Mouse (Mus musculus) v-Abl transformed pro-B cells (cell line): Measurements from ENCODE around the gene Tff2.

Source experiments
- in situ Hi-C, 2 experiments: fragments of 400-800 bp; cut with MboI; formaldehyde crosslinking; loops; one replicate each; pipeline ENCODE4 v1.15.1; 2025; ENCODE audit not compliant: unreplicated experiment in 2 of 2

The Tff2 gene

DNA sequence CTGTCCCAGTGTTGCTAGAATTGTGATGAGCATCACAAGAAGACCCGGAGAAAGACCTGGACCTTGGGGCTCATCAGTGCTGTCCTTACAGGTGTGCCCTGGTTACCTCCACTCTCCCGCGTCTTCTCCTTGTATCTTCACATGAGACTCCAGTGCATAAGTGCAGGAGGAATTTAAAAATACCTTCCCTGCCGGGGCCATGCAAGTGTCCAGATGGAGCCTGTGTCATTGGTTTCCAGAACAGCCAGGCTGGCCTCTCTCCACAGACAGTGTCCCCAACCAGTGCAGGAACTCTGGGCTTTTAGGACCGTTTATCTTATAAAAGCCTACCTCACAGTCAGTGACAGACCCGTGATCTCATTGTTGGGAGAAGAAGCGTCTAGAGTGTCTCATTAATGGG, 48.5 kb downstream of the Tff2 start:
- in situ Hi-C loops = no loop called here

DNA sequence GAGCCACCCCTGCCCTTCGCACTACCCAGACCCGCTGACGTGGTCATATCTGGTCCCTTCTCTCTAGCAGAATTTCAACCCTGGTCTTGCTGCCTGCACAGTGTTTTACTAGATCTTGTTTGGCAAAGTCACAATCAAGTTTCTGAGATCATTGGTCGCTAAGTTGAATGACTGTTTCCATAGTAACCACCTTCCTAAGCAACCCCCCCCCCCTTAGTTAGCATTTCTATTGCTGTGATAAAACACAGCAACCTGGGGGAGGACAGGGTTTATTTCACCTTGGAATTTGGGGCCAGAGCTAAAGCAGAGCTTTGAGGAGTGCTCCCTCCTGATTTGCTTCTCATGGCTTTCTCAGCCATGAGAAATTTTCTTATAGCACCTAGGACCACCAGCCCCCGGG, 49.3 kb downstream of the Tff2 start:
- in situ Hi-C loops = no loop called here
